Mouse (Mus musculus): ENCODE measurements at regions not wholly inside any gene's neighbourhood (a gene's known extent, or its start where the extent isn't known, plus 50 kb on each side); places are given as distances from the start of the nearest gene placed in this dataset.

DNA sequence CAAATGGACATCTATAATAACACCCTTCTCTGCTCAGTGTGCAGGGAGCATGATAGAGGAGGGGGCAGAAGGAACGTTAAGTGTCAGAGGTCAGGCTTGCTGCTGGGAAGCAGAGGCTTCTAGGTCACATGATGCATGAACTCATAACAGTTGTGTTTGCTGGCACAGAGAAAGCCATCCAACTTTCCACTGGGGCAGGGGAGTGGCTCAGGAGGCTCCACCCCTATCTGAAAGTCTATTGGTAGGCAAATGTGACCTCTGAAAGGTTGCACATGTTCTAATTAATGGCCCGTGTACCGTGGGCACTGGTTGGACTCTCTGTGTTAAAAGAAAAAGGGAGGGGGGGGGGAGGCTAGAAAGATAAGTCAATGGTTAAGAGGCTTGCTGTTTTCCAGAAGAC is 224.6 kb downstream of the Slc16a7 start:
- DNase-seq (ENCODE audit: low read depth, low spot score), result no peak

DNA sequence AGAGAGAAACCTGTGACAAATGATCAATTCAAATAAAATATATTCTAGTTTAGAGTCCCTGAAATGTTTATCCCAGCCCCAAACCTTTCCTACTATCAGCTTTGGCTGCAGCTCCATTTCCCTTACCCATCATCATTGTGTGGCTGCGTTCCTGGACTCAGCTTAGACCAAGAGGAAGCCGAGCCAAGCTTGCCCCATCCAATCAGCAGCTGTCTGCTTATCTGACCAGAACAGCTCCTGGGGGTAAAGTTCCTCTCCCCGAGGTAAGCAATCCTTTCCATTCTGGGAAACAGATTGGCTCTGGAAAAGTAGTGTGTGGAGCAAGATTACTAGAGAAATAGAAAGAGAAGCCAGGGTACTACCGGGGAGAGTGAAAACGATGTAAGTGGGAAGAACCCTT is 228.2 kb downstream of the Slc16a7 start:
- no peak for DNase-seq (ENCODE audit: low read depth, low spot score)

DNA sequence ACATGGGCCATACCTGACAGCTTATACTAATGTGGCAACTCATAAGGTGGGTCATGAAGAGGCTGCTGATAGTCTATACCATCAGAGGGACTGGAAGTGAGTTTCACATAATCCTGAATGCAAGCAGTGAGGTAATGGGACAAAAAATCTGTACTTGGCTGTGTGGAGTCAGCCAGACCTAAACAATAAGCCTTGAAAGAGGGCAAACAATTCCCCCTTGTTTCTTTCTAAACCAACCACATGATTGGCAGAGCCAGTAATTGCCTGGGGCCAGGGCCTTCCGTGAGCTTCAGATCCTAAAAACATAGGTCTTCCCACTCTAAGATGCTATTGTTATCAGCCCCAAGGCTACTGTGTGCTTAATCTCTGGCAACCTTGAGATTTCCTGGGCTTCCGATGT is 240.5 kb downstream of the Slc16a7 start:
- no peak for DNase-seq (ENCODE audit: low read depth, low spot score)

DNA sequence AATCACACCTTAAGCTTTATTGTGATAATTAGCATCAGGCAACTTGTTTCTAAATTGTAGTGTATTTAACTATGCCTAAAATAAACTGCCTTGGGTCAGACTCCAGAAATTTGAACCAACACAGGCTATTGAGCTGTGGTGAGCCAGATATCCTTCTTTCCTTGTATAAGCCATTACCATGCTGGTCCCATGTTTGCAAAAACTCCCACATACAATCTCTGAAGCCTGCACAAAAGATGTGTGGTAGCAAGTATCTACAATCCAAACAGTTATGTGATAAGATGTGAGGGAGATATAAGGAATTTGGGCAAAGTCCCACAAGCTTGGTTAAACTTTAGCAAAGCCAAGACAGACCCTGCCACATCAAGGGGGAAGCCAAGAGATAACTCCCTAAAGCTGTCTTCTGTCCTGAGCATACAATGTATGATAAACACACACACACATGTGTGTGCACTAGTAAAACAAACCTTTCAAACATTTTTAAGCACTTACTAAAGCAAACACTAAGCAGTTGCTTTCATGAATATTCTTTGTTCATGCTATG is 242.0 kb downstream of the Slc16a7 start:
- no peak for DNase-seq (ENCODE audit: low read depth, low spot score)

DNA sequence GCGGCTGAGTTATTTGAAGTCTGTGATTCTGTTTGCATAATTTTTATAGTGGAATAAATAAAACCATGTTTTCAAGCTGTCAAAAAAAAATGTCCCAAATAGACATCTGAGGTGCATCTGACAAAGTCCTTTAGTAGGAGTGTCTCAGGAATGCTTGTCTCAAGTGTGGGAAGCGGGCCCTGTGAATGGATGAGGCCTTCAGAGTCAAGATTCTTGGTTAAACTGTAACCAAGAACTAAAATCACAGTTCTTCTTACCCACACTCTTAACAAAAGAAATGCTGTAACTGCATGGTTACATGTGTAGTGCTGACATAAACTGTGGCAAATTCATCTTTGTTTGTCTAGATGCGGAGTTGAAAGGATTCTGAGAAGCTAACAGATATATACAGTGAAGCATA is 242.9 kb downstream of the Slc16a7 start:
- DNase-seq (ENCODE audit: low read depth, low spot score), result no peak

DNA sequence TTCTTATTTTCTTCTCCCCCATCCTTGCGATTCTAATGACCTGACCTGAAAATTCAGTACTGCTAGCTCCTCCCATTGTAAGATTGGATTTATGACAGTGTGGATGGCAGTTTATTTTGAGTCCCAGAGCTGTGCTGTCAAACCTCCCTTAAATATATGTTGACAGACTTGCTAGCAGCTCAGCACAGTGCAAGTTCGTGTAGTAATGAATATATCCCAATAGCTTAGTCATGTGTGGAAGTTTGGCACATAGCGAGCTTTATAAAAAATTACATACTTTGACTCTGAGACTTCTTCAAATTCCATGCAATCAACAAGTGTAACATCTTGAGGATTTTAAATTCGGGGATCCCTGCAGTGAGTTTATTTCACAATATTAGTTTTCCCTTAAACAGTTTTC is 243.5 kb downstream of the Slc16a7 start:
- DNase-seq (ENCODE audit: low read depth, low spot score), result no peak

DNA sequence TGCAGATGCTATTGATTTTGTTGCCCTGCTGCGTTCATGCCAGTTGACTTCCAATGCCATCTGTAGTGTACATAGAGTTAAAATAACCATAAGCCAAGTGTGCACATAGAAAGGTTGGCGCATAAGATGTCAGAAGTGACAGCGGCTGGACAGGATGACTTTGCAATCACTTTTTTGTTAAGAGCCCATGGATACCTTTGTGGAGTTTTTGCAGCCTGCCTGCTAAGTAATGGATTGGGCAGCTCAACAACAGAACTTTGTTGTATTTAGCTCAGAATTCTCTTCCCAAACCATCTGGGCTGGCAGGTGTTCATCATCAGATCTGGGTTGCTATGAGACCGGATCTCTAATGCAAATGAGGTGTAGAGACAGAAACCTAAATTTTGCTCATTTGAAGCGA is 267.5 kb downstream of the Slc16a7 start:
- no peak for DNase-seq (ENCODE audit: low read depth, low spot score)

DNA sequence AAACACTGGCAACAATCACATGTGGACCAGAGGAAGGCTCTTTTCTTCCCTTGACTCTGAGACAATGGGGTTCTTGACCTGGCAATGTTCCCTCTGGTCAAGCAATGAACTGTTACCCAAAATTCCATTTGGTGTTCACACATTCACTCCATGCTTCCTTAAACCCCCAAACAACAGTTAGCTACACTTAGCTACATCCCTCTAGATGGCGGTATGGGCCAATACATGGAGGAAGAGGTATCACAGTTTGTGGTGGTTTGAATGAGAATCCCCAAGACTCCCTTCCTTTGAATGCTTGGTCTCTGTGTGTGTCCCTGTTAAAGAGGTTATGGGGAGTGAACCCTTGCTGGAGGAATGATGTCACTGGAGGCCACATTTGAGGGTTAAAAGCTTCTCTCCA is 274.9 kb downstream of the Slc16a7 start:
- no peak for DNase-seq (ENCODE audit: low read depth, low spot score)

DNA sequence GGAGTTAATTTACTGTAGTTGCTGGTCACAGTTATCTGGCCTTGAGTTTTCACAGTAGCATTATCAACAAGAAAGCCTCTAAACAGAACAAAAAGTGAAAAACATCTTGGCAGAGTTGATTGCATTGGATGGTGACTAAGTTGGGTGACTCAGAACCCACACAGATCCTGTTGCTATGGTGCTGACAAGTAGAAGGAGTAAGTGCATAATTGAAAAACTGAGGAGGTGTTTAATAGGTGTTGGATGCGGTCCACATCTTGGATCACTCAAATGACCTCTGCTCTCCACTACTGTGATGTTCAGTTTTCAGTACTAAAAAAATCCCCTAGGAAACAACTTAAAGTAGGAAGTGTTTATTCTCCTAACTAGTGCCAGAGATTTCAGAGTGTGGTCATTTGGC is 280.3 kb downstream of the Slc16a7 start:
- DNase-seq (ENCODE audit: low read depth, low spot score), result peak; percentile 6

DNA sequence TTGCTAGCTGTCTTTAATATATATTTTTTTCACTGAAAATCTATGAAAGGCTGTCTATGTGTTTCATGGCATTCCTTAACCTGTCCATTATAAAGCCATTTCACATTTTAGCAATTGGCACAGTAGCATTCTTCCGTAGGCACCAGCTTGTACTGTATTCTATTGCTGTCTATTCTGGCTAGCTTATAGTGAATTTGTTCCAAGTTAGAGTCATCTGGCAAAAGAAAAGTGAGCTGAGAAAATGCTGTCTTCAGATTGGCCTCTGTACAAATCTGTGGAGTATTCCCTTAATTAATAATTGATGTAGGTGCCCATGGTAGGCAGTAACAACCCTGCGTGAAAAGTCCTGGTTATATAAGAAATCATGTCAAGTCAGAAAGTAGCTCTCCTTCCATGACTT is 304.3 kb downstream of the Slc16a7 start:
- DNase-seq (ENCODE audit: low read depth, low spot score), result no peak

DNA sequence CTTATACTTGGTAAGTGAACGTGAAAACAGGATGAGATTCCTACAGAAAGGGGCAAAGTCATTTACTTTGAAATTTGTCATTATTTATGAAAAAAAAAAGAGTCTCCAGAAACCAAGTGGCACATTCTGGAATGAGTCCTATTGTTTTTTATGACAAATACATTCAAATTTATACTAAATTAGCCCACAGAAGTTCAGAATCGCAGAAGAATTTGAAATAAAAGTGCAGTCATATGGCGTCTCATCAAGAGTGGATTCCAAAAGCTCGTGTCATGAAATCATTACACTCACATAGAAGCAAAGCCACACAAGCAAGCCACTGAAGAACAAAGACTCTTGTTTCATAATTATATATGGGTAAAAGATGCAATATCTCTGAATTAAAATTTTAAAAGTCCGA is 316.9 kb downstream of the Slc16a7 start:
- DNase-seq (ENCODE audit: low read depth, low spot score), result no peak

DNA sequence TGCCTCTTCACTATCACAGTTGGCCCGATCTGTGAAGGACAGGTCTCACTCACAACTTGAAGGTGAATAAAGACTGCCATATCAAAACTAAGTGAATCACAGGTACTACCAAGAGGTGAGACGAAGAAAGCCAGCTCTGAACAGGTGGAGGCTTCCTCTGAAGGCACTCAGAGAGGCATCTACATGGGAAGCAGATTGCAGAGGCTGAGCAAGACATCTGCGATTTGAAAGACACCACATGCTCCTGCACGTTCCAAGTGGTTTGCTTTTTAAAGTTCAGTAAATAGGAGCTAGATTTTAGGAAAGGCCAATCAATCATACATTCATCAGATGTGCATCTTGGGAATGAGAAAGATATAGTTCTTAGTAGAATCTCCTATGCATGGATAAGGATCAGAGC is 319.0 kb downstream of the Slc16a7 start:
- no peak for DNase-seq (ENCODE audit: low read depth, low spot score)

DNA sequence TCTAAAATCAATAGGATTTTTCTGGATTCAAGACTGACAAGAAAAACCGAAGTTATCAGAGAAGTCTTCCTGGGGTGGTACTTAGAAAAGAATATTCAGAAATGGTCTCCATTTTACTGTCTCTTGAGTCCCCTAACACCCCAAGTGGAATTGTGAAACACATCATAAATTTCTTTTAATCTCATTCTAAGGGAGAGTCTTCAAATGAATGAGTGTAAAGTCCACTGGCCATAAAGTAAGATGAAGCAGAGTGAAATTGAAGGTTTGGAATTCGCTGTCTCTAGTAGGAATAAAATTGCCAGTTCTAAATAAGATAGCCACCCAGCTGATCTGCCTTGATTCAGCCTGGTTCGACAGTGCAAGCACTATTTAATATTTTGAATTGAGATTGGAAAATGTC is 350.0 kb downstream of the Slc16a7 start:
- no peak for DNase-seq (ENCODE audit: low read depth, low spot score)

DNA sequence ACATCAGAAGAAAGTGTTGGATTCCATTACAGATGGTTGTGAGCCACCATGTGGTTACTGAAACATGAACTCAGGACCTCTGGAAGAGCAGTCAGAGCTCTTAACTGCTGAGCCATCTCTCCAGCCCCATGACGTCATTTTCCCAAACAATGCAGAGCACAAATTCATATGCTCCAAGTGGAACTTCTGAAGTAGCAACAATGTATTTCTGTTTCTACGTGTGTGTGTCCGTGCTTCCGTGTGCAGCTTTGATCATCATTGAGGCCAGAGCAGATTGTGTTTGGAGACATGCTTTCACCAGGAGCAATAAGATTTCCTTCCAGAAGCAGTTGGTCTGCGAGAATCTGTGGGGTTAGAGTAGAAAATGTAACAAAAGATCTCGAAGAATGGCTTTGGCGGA is 353.6 kb downstream of the Slc16a7 start:
- DNase-seq (ENCODE audit: low read depth, low spot score), result no peak

DNA sequence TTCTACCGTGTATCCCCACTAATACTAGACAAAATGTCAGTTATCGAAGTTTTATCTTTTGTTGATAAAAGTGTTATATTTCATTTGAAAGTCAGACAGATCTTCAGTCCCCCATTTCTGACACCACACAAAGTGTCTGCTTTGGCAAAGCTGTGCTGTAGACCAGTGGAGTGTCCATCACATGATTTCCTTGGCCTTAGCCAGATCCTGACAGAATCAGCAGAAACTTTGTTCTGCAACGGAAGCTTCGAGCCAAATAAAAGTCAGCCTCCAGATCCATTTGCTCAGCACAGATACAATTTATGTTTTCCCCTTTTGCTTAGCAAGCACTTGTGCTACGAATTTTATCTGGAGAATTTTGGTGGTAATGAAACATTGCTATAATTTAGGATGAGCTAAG is 360.9 kb downstream of the Slc16a7 start:
- DNase-seq (ENCODE audit: low read depth, low spot score), result no peak

DNA sequence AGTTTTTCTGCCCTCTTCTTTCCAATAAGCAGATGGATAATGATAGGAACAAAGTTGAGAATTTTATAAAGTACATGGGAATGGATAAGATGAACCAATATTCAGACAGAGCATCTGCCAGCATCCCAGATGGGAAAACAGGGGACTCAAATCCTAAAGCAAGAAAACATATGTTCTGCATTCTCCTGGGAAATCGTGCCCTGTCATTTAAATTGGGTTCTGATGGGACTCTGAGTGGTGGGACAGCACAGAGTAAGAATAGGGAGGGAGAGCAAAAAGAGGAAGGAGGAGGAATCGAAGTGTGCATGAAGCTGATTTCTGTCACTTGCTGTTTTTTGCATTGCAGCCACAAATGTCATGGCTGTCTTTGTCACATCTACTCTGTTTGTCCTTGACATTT is 362.4 kb downstream of the Slc16a7 start:
- no peak for DNase-seq (ENCODE audit: low read depth, low spot score)

All from skeletal muscle tissue, adult 2 months (tissue).